Mouse (Mus musculus): Measurements from ENCODE around the gene Xntrpc. TPM values are rescaled to one million over a fixed set of nuclear protein-coding genes. Genes with fewer than 3 reads are reported as not detected.
"Not testable (repeated sequence)": the region's sequence is repeated elsewhere in the genome, so short reads cannot be mapped to it uniquely, and the experiment has no call there.

Xntrpc gene
- polyA plus RNA-seq, 1 experiment from 2014 or later: 0.22 TPM

DNA sequence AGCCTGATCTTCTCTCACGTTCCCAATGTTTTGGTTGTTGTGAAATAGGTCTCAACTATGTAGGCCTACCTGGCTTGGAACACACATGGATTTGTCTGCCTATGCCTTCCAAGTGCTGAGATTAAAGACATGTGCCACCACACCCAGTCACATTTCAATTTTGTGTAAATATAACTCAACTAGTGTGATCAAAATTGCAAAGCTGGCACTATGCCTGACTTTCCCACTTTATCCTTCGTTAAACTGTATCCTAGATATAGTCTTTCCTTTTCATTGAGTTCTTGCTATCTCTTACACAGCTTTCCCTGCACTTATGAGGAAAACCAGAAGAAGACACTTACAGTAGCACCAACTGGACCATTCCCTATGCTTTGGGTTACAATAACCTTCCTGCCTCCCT, 30.0 kb upstream of the Xntrpc start:
- Histone ChIP-seq H3K4me2 (no peak overlapping the region), H3K9me3 (replicated peaks) (no peaks in the 10 kb centered on the region), H3K27me3 (no peaks in the 10 kb centered on the region), H3K4me1 (replicated peaks) (no peaks in the 10 kb centered on the region), H3K4me3 (replicated peaks) (no peak overlapping the region), H3K36me3 (peaks cover 76% of the 10 kb centered on the region), H3K27ac (no peak overlapping the region), H3K9ac (no peak overlapping the region)
- WGBS (ENCODE audit: insufficient replicate concordance): 84% methylated on average over 2 of the region's 2 CpGs
- DNase-seq (no peak), ATAC-seq (ENCODE audit: low read depth) (no peak)

DNA sequence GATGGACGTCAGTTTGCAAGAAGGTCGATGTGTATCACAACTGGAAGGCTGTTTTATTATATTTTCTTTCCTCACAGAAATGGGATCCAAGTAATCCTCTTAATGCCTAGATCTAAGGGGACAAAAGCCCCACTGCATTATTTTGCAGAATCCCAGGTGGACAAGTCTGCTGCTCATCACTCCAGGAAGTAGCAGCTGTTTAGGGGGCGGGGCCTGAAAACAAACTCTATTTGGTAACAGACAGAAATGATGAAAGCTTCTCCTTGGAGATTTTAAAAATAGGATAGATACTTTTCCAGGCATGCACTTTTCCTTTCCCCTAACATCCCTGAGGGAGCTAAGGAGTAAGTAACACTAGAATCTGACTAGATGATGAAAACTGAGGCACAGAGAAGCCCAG, 28.2 kb upstream of the Xntrpc start:
- H3K9ac ChIP-seq: no peak overlapping the region
- H3K4me3 ChIP-seq (replicated peaks): no peak overlapping the region
- no peaks in the 10 kb centered on the region for H3K27me3 ChIP-seq
- H3K4me1 ChIP-seq (replicated peaks): no peaks in the 10 kb centered on the region
- DNase-seq (no peak), ATAC-seq (ENCODE audit: low read depth) (no peak)
- H3K9me3 ChIP-seq (replicated peaks): no peaks in the 10 kb centered on the region
- H3K4me2 ChIP-seq: no peak overlapping the region
- no peak overlapping the region for H3K27ac ChIP-seq
- H3K36me3 ChIP-seq: peaks cover 76% of the 10 kb centered on the region
- WGBS (ENCODE audit: insufficient replicate concordance): 79% methylated on average over 3 of the region's 3 CpGs

DNA sequence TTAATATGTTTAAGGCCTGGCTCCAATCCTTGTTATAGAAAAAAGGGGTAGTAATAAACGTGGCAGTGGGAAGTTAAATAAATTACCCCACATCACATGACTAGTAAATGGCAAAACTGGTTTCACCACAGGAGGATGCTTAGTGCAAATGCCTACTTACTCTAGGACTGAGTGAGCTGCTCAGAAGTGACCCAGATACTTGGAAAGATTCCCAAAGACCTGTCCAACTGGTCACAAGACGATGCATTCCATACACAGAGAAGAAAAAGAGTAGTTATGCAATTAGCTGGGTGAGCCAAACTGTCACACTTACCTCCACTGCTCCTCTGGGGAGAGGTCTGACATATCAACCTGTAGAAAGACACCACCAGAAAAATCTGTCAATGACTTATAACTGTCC, 23.2 kb upstream of the Xntrpc start:
- DNase-seq (no peak), ATAC-seq (ENCODE audit: low read depth) (no peak)
- H3K36me3 ChIP-seq: peaks cover 43% of the 10 kb centered on the region
- H3K27ac ChIP-seq: no peak overlapping the region
- no peaks in the 10 kb centered on the region; the same call in 1 of the 2 replicates for H3K4me1 ChIP-seq (replicated peaks)
- H3K27me3 ChIP-seq: no peaks in the 10 kb centered on the region
- no peak overlapping the region for H3K4me3 ChIP-seq (replicated peaks)
- no peak overlapping the region for H3K4me2 ChIP-seq
- 72% methylated on average over 2 of the region's 2 CpGs for WGBS (ENCODE audit: insufficient replicate concordance)
- no peak overlapping the region for H3K9ac ChIP-seq
- H3K9me3 ChIP-seq (replicated peaks): no peaks in the 10 kb centered on the region

DNA sequence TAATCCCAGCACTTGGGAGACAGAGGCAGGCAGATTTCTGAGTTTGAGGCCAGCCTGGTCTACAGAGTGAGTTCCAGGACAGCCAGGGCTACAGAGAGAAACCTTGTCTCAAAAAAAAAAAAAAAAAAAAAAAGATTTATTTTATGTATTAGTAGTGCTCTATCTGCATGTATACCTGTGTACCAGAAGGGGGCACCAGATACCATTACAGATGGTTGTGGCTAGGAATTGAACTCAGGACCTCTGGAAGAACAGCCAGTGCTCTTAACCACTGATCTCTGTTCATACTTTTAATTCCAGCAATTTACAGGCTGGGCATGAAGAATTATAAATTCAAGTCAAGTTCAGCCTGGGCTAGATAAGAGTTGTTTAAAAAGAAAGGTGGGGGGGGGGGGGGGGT, 17.0 kb upstream of the Xntrpc start:
- not testable (repeated sequence) for H3K4me1 ChIP-seq (replicated peaks); H3K4me3 ChIP-seq (replicated peaks); DNase-seq; H3K9me3 ChIP-seq (replicated peaks); H3K27ac ChIP-seq; H3K9ac ChIP-seq; H3K27me3 ChIP-seq; ATAC-seq (ENCODE audit: low read depth); H3K4me2 ChIP-seq
- peaks cover 11% of the 10 kb centered on the region for H3K36me3 ChIP-seq

DNA sequence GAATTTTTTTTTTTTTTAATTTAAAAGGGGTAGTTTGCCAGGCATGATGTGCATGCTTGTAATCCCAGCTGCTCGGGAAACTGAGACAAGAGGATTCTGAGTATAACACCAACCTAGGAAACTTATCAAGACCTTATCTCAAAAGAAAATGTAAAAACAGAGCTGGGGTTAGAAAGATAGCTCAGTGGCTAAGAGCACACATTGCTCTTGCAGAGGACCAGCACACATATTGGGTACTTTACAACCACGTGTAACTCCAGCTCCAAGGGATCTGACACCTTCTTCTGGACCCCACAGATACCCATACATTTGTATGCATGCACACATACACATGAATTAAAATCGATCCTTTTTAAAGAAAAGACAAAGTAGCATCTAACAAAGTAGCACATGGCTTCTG, 4.2 kb upstream of the Xntrpc start:
- H3K4me2 ChIP-seq: 0 out of 2 replicates have a peak overlapping the region, but pooled peaks have one; percentile 9
- no peak overlapping the region for H3K9ac ChIP-seq
- H3K36me3 ChIP-seq: peaks cover 26% of the 10 kb centered on the region
- no peaks in the 10 kb centered on the region for H3K27me3 ChIP-seq
- H3K9me3 ChIP-seq (replicated peaks): no peaks in the 10 kb centered on the region
- no peak overlapping the region for H3K4me3 ChIP-seq (replicated peaks)
- ATAC-seq (ENCODE audit: low read depth): no peak
- no peak for DNase-seq
- 38% methylated on average over 3 of the region's 3 CpGs for WGBS (ENCODE audit: insufficient replicate concordance)
- H3K27ac ChIP-seq: no peak overlapping the region
- peaks cover 44% of the 10 kb centered on the region for H3K4me1 ChIP-seq (replicated peaks)

DNA sequence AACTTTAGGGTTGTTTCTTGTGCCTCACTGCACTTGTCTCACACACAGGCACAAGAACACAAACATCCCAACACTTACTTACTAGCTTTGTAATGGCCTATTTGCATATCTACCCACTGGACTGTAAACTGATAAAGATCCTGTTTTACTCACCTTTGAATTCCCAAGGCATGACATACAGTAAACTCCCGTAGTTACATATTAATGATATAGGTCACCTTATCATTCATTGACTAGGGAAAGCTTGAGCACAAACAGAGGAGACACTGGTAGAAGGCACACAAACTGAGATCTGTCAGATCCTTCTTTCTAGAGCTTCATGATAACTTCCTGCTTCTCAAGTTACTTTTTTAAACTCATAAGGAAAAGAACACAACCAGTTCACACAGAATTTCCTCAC, 3.3 kb upstream of the Xntrpc start:
- WGBS (ENCODE audit: insufficient replicate concordance): 71% methylated on average over 1 of the region's 1 CpGs
- Histone ChIP-seq H3K27me3 (no peaks in the 10 kb centered on the region), H3K36me3 (peaks cover 20% of the 10 kb centered on the region), H3K9me3 (replicated peaks) (no peaks in the 10 kb centered on the region), H3K4me1 (replicated peaks) (peaks cover 52% of the 10 kb centered on the region), H3K9ac (no peak overlapping the region), H3K4me3 (replicated peaks) (no peak overlapping the region), H3K27ac (no peak overlapping the region), H3K4me2 (0 out of 2 replicates have a peak overlapping the region, but pooled peaks have one; percentile 9)
- no peak for ATAC-seq (ENCODE audit: low read depth)
- no peak for DNase-seq

DNA sequence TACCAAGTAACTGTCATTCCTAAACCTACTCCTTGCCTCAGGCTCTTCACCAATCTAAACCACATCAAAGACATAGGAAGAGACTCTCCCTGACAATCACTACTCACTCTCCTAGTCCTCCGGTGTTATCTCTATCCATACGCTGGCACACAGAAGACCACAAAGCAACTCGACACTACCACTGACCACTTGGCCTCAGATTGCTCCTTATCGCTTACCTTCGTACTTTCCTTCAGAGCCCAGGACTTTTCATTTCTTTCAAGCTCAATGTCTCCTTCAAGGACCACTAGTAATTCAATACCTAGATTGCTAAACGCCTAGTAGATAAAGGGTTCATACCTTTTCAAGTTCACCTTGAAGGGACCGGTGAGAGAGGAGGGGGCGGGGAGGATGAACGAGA, 1.6 kb upstream of the Xntrpc start:
- DNase-seq (no peak), ATAC-seq (ENCODE audit: low read depth) (no peak)
- no peaks in the 10 kb centered on the region for H3K27me3 ChIP-seq
- H3K36me3 ChIP-seq: peaks cover 18% of the 10 kb centered on the region
- H3K9ac ChIP-seq: peak overlapping the region; percentile 79
- no peak overlapping the region for H3K27ac ChIP-seq
- H3K9me3 ChIP-seq (replicated peaks): no peaks in the 10 kb centered on the region
- WGBS (ENCODE audit: insufficient replicate concordance): 35% methylated on average over 9 of the region's 9 CpGs
- H3K4me1 ChIP-seq (replicated peaks): peaks cover 55% of the 10 kb centered on the region
- H3K4me2 ChIP-seq: peak overlapping the region; percentile 77
- peak overlapping the region; percentile 78 for H3K4me3 ChIP-seq (replicated peaks)

DNA sequence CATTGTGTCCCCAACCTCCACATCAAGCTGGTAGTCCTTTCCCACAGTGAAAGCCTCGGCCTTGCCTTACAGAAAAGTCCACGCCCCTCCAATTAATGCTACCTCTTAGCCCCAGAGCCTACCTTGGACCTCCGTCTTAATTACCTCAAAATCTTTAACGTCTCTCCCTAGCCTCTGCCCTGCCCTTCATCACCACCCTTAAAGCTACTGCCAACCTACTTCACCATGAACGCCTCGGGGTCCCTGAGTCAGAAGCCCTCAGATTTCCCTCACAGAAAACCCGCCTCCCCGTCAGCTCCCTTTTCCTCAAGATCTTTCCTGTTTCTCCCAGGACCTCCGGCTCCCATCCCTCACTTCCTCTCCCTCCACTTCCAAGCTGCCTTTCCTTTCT, 863 bp upstream of the Xntrpc start:
- under 1% methylated on average over 9 of the region's 9 CpGs for WGBS (ENCODE audit: insufficient replicate concordance)
- Histone ChIP-seq H3K4me2 (peak overlapping the region; percentile 77), H3K27me3 (no peaks in the 10 kb centered on the region), H3K4me3 (replicated peaks) (peak overlapping the region; percentile 78), H3K4me1 (replicated peaks) (peaks cover 54% of the 10 kb centered on the region), H3K9ac (peak overlapping the region; percentile 79), H3K27ac (peak overlapping the region; percentile 62), H3K36me3 (peaks cover 11% of the 10 kb centered on the region), H3K9me3 (replicated peaks) (no peaks in the 10 kb centered on the region)
- ATAC-seq (ENCODE audit: low read depth) (no peak), DNase-seq (no peak)

DNA sequence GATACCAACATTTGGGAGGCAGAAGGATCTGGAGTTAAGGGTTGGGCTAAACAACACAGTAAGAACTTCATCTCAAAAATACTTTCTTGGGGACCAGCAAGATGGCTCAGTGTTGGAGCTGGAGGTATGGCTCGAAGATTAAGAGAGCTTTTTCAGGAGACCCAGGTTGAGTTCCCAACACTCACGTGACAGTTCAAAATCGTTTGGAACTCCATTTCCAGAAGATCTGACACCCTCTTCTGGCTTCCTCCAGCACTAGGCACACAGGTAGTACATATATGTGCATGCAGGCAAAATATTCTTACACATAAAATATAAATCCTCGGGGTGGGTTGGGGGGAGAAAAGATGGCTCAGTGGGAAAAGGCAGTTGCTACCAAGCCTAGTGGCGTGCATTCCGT, 850 bp downstream of the Xntrpc start:
- Histone ChIP-seq H3K27ac (peak overlapping the region; percentile 62; the same call in 1 of the 2 replicates), H3K4me3 (replicated peaks) (peak overlapping the region; percentile 78), H3K27me3 (no peaks in the 10 kb centered on the region), H3K4me2 (peak overlapping the region; percentile 77), H3K9ac (peak overlapping the region; percentile 79), H3K9me3 (replicated peaks) (no peaks in the 10 kb centered on the region), H3K4me1 (replicated peaks) (peaks cover 46% of the 10 kb centered on the region), H3K36me3 (peaks cover 18% of the 10 kb centered on the region)
- WGBS (ENCODE audit: insufficient replicate concordance): 61% methylated on average over 6 of the region's 6 CpGs
- ATAC-seq (ENCODE audit: low read depth): no peak
- no peak for DNase-seq

DNA sequence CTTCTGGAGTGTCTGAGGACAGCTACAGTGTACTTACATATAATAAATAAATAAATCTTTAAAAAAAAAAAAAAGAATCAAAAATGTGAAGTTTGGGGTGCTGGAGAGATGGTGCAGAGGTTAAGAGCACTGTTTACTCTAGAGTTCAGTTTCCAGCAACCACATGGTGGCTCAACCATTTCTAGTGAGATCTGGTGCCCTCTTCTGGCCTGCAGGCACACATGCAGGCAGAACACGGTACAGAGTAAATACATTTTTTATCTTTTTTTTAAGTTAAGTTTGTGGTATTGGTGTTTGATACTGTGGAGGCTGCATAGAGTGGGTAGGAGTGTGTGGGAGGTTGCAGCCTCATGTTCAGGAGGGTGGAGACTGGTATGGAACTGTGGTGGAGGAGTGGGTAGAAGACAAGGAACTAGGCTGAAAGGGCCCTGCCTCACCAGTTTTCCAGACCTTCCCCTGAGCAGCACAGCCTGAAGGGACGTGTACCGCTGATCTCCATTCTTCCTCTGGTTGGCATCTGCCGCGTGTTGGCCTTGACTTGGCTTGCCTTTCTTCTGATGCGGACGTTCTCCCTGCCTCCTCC, 11.3 kb downstream of the Xntrpc start:
- Histone ChIP-seq H3K36me3 (peaks cover 90% of the 10 kb centered on the region), H3K9ac (no peak overlapping the region), H3K4me3 (replicated peaks) (no peak overlapping the region), H3K4me2 (no peak overlapping the region), H3K9me3 (replicated peaks) (no peaks in the 10 kb centered on the region), H3K4me1 (replicated peaks) (no peaks in the 10 kb centered on the region), H3K27ac (no peak overlapping the region), H3K27me3 (no peaks in the 10 kb centered on the region)
- no peak for DNase-seq
- WGBS (ENCODE audit: insufficient replicate concordance): 73% methylated on average over 7 of the region's 7 CpGs
- peak; percentile 36; the same call in 1 of the 2 replicates for ATAC-seq (ENCODE audit: low read depth)

DNA sequence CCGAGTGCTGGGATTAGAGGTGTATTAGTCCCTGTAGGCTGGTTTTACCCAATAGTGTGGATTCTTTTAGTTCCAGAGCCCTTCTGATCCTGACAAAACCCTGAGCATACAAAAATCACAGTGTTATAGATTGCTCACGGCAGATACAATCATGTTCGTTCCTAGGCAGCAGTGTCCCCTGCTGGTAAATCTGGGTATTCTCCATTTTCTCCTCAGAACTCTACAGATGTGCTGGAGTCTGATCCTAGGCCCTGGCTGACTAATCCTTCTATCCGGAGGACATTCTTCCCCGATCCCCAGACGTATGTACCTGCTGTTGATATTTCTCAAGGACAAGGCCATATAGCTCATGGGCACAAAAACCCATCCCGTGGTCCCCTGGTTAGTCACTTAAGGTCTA, 13.0 kb downstream of the Xntrpc start:
- Histone ChIP-seq H3K4me2 (no peak overlapping the region), H3K36me3 (peaks cover 93% of the 10 kb centered on the region), H3K27ac (no peak overlapping the region), H3K4me3 (replicated peaks) (no peak overlapping the region), H3K4me1 (replicated peaks) (no peaks in the 10 kb centered on the region), H3K27me3 (no peaks in the 10 kb centered on the region), H3K9me3 (replicated peaks) (no peaks in the 10 kb centered on the region), H3K9ac (no peak overlapping the region)
- DNase-seq (no peak), ATAC-seq (ENCODE audit: low read depth) (no peak)
- WGBS (ENCODE audit: insufficient replicate concordance): 74% methylated on average over 7 of the region's 7 CpGs

DNA sequence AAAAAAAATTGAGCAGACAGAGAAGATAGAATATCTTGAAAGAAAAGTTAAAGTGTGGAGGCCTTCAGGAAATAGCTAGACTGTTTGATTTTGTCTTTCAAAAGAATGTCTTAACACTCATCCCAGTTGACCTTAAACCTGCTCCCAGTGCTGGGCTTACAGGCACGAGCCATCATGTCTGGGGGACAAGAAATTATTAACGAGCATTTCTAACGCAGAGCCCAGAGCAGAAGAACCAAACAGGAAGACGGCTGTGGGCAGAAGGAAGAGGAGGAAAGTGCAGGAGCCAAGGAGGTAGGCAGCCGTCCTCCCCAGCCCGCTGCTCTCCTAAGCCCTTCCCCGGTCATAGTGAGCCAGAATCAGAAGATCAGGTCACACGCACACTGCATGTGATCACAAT, 14.8 kb downstream of the Xntrpc start:
- Histone ChIP-seq H3K9me3 (replicated peaks) (no peaks in the 10 kb centered on the region), H3K4me2 (no peak overlapping the region), H3K4me1 (replicated peaks) (no peaks in the 10 kb centered on the region), H3K9ac (no peak overlapping the region), H3K36me3 (peaks cover 88% of the 10 kb centered on the region), H3K4me3 (replicated peaks) (no peak overlapping the region), H3K27me3 (no peaks in the 10 kb centered on the region), H3K27ac (no peak overlapping the region)
- WGBS (ENCODE audit: insufficient replicate concordance): 80% methylated on average over 8 of the region's 8 CpGs
- no peak for DNase-seq
- ATAC-seq (ENCODE audit: low read depth): no peak

Data from liver, embryonic 13.5 days (tissue).